Mouse (Mus musculus) lung, postnatal 0 days (tissue): ENCODE measurements around the gene Rpl3. TPM values are rescaled to one million over a fixed set of nuclear protein-coding genes. Genes with fewer than 3 reads are reported as not detected.

Experiments used
- ATAC-seq: fragments of 200-750 bp; cut with Nextera tagmentation; 2 replicates; pipeline ENCODE4 v1.8.0; 2017; ENCODE audit warnings: moderate library complexity
- DNase-seq: peaks from one replicate; pipeline ENCODE4 v3.0.0-alpha.2; 2016; ENCODE audit warnings: low spot score
- H3K27ac ChIP-seq: fragments of 300-500 bp; sonication (generic); 2 replicates; pipeline ENCODE4 v1.5.1; 2014; ENCODE audit warnings: antibody characterized with exemption, mild to moderate bottlenecking, low read length, mixed read lengths
- H3K27me3 ChIP-seq: fragments of 300-500 bp; sonication (generic); replicated peaks from 2 replicates; pipeline ENCODE4 v1.6.1; 2014; ENCODE audit warnings: low read length, mixed read lengths; ENCODE audit not compliant: insufficient read depth
- H3K36me3 ChIP-seq: fragments of 300-500 bp; sonication (generic); 2 replicates; pipeline ENCODE4 v1.6.1; 2014; ENCODE audit warnings: low read length, mixed read lengths; ENCODE audit not compliant: insufficient read depth
- H3K4me1 ChIP-seq: fragments of 300-500 bp; sonication (generic); 2 replicates; pipeline ENCODE4 v1.6.1; 2014; ENCODE audit warnings: antibody characterized with exemption, low read depth, low read length, mixed read lengths; ENCODE audit not compliant: insufficient read depth
- H3K4me2 ChIP-seq: fragments of 300-500 bp; sonication (generic); replicated peaks from 2 replicates; pipeline ENCODE4 v1.6.1; 2014; ENCODE audit warnings: low read depth, mild to moderate bottlenecking, low read length, moderate library complexity, mixed read lengths
- H3K4me3 ChIP-seq: fragments of 300-500 bp; sonication (generic); 2 replicates; pipeline ENCODE4 v1.5.1; 2014; ENCODE audit warnings: low read depth, low read length
- H3K9ac ChIP-seq: fragments of 300-500 bp; sonication (generic); replicated peaks from 2 replicates; pipeline ENCODE4 v1.6.1; 2014; ENCODE audit warnings: low read depth, mild to moderate bottlenecking
- H3K9me3 ChIP-seq: fragments of 300-500 bp; sonication (generic); 2 replicates; pipeline ENCODE4 v1.6.1; 2016; ENCODE audit warnings: low read length, mixed read lengths
- CTCF ChIP-seq: IDR thresholded peaks from 2 replicates; pipeline ENCODE4 v1.5.1; 2016; ENCODE audit warnings: antibody characterized with exemption, mild to moderate bottlenecking
- EP300 ChIP-seq: IDR thresholded peaks from 2 replicates; pipeline ENCODE4 v1.6.1; 2016; ENCODE audit warnings: antibody characterized with exemption, mild to moderate bottlenecking, control low read depth
- WGBS: fragments of 180-500 bp; shearing (Covaris S2); extraction: QIAGEN DNeasy Blood & Tissue Kit; methylation state at CpG from one replicate; pipeline ENCODE4 v1.1.7; 2014; 5-methylcytosine and 5-hydroxymethylcytosine counted together
- polyA plus RNA-seq: library from polyadenylated mRNA; unstranded; fragments of >200 nt; fragmentation: Nextera tagmentation; extraction: Ambion mirVana; gene quantifications from 2 replicates; pipeline ENCODE4 v1.2.1, GENCODE M21; 2015

The Rpl3 gene
- polyA plus RNA-seq, 1 experiment from 2014 or later: 577 TPM

DNA sequence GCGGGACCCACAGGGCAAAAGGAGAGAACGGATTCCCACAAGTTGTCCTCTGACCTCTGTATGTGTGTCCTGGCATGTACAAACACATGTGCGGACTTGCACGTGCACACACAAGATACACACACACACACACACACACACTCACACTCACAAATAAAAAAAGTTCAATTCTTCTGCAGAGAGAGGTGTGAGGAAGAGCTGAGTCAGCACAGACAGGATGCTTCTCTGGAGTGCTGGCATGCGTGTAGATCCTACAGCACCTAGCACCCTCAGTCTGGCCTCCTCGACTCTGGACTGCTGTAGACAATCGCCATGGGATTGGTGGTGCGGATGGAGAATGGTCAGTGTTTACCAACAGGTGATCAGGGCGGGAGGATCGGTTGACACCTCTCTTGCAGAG is 47.4 kb downstream of the Rpl3 start:
- ATAC-seq: no peak
- H3K27ac ChIP-seq: no peak overlapping the region
- H3K27me3 ChIP-seq: no peaks in the 10 kb centered on the region
- H3K9me3 ChIP-seq: no peaks in the 10 kb centered on the region
- H3K4me3 ChIP-seq: no peak overlapping the region
- TF ChIP-seq CTCF: no peak
- TF ChIP-seq EP300: no peak
- H3K9ac ChIP-seq: no peak overlapping the region
- H3K4me1 ChIP-seq: no peaks in the 10 kb centered on the region
- H3K36me3 ChIP-seq: no peaks in the 10 kb centered on the region
- H3K4me2 ChIP-seq: no peak overlapping the region
- WGBS: 82% methylated on average over 10 of the region's 10 CpGs
- DNase-seq: no peak

DNA sequence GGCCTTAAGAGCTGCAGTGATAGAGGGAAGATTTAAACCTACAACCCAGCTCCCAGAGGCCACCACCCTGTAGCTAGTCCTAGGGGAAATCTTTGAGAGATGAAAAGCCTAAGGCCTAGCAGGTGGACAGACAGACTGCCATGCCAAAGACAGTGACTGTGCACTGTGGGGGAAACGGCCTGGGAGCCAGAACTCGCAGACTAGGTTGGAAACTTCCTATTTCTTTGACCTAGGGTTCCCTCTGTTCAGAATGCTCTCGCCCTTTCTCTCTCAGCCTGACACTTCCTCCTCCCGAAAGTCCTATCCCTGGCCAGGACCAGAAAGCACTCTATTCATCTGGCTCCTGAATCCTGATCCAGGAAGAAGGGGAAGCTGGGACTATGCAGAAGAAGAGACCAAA is 49.5 kb downstream of the Rpl3 start:
- H3K4me3 ChIP-seq: no peak overlapping the region
- 59% methylated on average over 4 of the region's 4 CpGs for whole genome bisulfite sequencing
- H3K27ac ChIP-seq: no peak overlapping the region
- H3K4me1 ChIP-seq: no peaks in the 10 kb centered on the region
- DNase-seq: no peak
- no peaks in the 10 kb centered on the region for H3K9me3 ChIP-seq
- no peak for TF ChIP-seq EP300
- no peak for TF ChIP-seq CTCF
- no peaks in the 10 kb centered on the region for H3K36me3 ChIP-seq
- no peak overlapping the region for H3K9ac ChIP-seq
- no peak overlapping the region for H3K4me2 ChIP-seq
- H3K27me3 ChIP-seq: no peaks in the 10 kb centered on the region
- ATAC-seq: no peak

DNA sequence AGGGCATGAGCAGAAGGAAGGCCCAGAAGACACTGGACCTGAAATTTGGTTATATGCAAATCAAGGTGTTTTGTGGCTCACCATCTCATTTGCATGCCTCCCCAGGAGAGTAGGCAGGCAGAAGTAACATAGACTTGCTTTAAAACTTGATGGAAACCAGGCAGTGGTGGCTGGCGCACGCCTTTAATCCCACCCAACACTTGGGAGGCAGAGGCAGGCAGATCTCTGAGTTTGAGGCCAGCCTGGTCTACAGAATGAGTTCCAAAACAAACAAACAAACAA is 53.6 kb downstream of the Rpl3 start:
- Histone ChIP-seq H3K4me2 (no peak overlapping the region), H3K36me3 (no peaks in the 10 kb centered on the region), H3K27me3 (no peaks in the 10 kb centered on the region), H3K9ac (no peak overlapping the region), H3K9me3 (no peaks in the 10 kb centered on the region), H3K4me1 (no peaks in the 10 kb centered on the region), H3K27ac (no peak overlapping the region), H3K4me3 (no peak overlapping the region)
- WGBS: 95% methylated on average over 2 of the region's 2 CpGs
- no peak for TF ChIP-seq CTCF
- TF ChIP-seq EP300: no peak
- ATAC-seq (no peak), DNase-seq (no peak)

DNA sequence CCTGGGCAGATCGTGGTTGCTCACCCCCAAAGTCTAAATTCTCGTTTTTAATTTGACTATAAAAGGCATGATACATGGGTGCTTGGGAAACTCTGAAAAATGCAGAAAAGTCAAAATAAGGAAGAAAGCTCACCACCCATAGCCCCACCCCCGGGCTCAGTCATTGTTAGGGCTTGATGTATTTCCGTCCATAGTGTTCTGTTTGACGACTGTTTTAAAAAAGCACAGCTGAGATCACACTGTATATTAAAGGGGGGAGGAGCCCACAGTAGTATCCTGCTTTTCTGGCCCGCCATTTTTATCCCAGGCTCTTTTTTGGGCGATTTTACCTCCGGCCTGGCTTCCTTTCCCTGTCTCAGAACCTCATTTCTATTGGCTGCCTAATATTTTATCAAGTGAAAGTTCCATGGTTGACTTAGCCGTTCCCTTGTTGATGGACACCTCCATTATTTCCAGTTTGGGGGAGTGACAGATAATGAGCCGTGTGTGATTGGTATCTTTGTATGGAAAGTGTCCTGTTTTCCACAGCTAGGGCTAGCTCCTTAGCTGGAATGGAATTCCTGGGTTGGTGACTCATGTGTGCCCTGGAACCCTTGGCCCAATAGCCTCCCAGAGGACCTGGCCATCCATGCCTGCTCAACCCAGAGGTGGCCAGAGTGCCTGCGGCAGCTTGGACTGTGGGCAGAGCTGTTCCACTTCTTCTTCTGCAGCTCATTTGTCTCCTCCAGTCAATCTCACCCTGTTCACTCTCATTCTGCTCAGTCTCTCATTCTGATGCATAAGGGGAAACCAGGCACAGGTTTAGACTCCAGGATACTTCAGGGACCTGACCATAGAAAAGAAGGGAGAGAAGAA is 54.2 kb downstream of the Rpl3 start:
- H3K27me3 ChIP-seq: no peaks in the 10 kb centered on the region
- no peak overlapping the region for H3K27ac ChIP-seq
- no peak overlapping the region for H3K4me3 ChIP-seq
- no peak overlapping the region for H3K4me2 ChIP-seq
- DNase-seq: peak; percentile 51
- ATAC-seq: peak; percentile 77
- H3K36me3 ChIP-seq: no peaks in the 10 kb centered on the region
- WGBS: 62% methylated on average over 11 of the region's 11 CpGs
- no peak overlapping the region for H3K9ac ChIP-seq
- H3K4me1 ChIP-seq: no peaks in the 10 kb centered on the region
- no peaks in the 10 kb centered on the region for H3K9me3 ChIP-seq
- TF ChIP-seq EP300 (0 out of 2 replicates have a peak, but pooled peaks have one; percentile 20), CTCF (no peak)

DNA sequence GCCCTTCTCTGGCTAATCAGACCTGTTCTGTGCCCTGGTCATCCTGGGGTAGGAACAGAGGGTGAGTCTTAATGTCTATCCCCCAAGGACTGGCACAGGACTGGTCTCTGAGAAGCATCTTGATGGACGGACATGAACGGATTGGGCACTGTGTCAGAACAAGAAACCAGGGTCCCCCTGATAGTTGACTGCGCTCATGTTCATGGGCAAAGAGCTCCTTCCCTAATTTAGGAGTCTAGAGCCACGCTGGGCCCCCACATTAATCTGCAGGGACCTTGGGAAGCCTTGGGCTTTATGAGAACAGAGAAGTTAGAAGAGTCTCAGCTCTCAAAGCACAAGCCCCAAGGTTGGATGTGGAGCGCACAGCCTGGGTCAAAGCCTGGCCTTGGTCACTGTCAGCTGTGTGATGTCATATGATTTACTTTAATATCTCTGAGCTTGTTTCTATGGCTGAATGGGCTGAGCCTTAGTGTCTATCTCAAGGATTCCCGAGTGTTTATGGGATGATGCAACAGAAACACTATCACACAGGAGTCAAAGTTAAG is 56.3 kb downstream of the Rpl3 start:
- H3K9ac ChIP-seq: no peak overlapping the region
- DNase-seq (no peak), ATAC-seq (no peak)
- no peak for TF ChIP-seq EP300
- H3K27ac ChIP-seq: no peak overlapping the region
- H3K4me2 ChIP-seq: no peak overlapping the region
- no peaks in the 10 kb centered on the region for H3K36me3 ChIP-seq
- no peaks in the 10 kb centered on the region for H3K9me3 ChIP-seq
- no peaks in the 10 kb centered on the region for H3K27me3 ChIP-seq
- no peak overlapping the region for H3K4me3 ChIP-seq
- no peaks in the 10 kb centered on the region for H3K4me1 ChIP-seq
- WGBS: 79% methylated on average over 6 of the region's 6 CpGs

DNA sequence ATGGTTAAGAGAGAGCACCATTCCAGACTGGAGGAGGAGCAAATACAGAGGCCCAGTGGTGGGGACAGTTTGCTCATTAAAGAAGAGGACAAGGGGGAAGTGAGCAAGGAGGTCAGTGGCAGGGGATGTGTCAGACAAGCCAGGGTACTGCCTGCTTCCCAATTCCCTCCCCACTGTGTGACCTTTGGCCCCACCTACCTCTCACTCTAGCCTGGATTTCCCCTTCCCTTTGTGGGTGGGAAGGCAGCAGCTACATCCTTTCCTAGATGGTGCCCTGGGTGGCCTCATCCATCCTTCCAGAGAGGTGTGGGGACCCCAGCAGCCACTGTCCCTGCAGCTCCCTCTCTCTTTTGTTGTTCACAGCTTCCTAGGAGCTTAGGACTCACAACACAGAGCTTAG is 56.8 kb downstream of the Rpl3 start:
- no peak for ATAC-seq
- no peak overlapping the region for H3K27ac ChIP-seq
- no peak overlapping the region for H3K9ac ChIP-seq
- TF ChIP-seq CTCF (no peak), EP300 (no peak)
- no peak overlapping the region for H3K4me3 ChIP-seq
- no peaks in the 10 kb centered on the region for H3K4me1 ChIP-seq
- H3K9me3 ChIP-seq: no peaks in the 10 kb centered on the region
- H3K27me3 ChIP-seq: no peaks in the 10 kb centered on the region
- H3K4me2 ChIP-seq: no peak overlapping the region
- DNase-seq: no peak
- H3K36me3 ChIP-seq: no peaks in the 10 kb centered on the region

DNA sequence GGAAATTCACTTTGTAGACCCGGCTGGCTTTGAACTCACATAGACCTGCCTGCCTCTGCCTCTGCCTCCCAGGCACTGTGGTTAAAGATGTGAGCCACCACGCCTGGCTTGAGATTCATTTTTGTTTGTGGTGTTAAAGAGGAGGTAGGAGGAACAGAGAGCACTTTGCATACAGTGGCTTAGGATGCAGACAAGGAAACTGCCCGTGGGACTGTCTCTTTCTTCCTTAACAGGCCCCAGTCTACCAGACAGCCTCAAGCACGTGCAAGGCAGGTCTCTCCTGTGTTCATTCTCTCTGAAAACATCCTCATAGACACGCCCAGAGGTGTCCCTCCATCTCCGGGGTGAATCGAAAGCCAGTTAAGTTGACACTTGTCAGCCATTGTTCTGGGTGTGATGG is 57.3 kb downstream of the Rpl3 start:
- Histone ChIP-seq H3K4me1 (no peaks in the 10 kb centered on the region), H3K27me3 (no peaks in the 10 kb centered on the region), H3K27ac (no peak overlapping the region), H3K36me3 (no peaks in the 10 kb centered on the region), H3K9me3 (no peaks in the 10 kb centered on the region), H3K4me2 (no peak overlapping the region), H3K9ac (no peak overlapping the region), H3K4me3 (no peak overlapping the region)
- WGBS: 61% methylated on average over 7 of the region's 7 CpGs
- DNase-seq: no peak
- TF ChIP-seq CTCF (no peak), EP300 (no peak)
- no peak for ATAC-seq
